Mouse (Mus musculus) MEL (cell line): Measurements from ENCODE around the gene Daam2. TPM values are rescaled to one million over a fixed set of nuclear protein-coding genes. Genes with fewer than 3 reads are reported as not detected.

Experiments
- DNase-seq: peaks from one replicate; pipeline ENCODE4 v3.0.0; 2011; ENCODE audit warnings: low read depth, low spot score
- H3K27ac ChIP-seq: 2 replicates; pipeline ENCODE4 v1.5.1; 2012; ENCODE audit warnings: low read depth, mild to moderate bottlenecking, control low read depth, low read length, moderate library complexity; ENCODE audit not compliant: control insufficient read depth
- H3K27me3 ChIP-seq, 2 experiments: fragments of 150-350 bp in 1 of 2; sonication (generic) in 1 of 2; 2 replicates each; pipeline ENCODE4 v1.6.1; 2012; ENCODE audit warnings: low read length in 2 of 2, mild to moderate bottlenecking in 2 of 2, improper control_type of control experiment in 1 of 2, moderate library complexity in 1 of 2; ENCODE audit not compliant: insufficient read depth in 2 of 2, control insufficient read depth in 1 of 2
- H3K36me3 ChIP-seq, 2 experiments: 2 replicates each; pipeline ENCODE4 v1.6.1; 2012 to 2014; ENCODE audit warnings: low read length in 2 of 2, improper control_type of control experiment in 1 of 2, inconsistent platforms in 1 of 2, mild to moderate bottlenecking in 1 of 2; ENCODE audit not compliant: insufficient read depth in 2 of 2, control insufficient read depth in 1 of 2
- H3K4me1 ChIP-seq, 2 experiments: fragments of 150-350 bp in 1 of 2; sonication (generic) in 1 of 2; 2 replicates each; pipeline ENCODE4 v1.6.1; 2012; ENCODE audit warnings: low read length in 2 of 2, improper control_type of control experiment in 1 of 2, mild to moderate bottlenecking in 1 of 2; ENCODE audit not compliant: insufficient read depth in 2 of 2, control insufficient read depth in 1 of 2
- H3K4me3 ChIP-seq, 2 experiments: fragments of 150-350 bp in 1 of 2; sonication (generic) in 1 of 2; 2 replicates each; pipeline ENCODE4 v1.5.1; 2012; ENCODE audit warnings: low read depth in 2 of 2, low read length in 2 of 2, mild to moderate bottlenecking in 2 of 2, moderate library complexity in 2 of 2, control low read depth in 1 of 2, improper control_type of control experiment in 1 of 2; ENCODE audit not compliant: control insufficient read depth in 1 of 2, insufficient read depth in 1 of 2
- H3K79me2 ChIP-seq: 2 replicates; pipeline ENCODE4 v1.6.1; 2012; ENCODE audit warnings: mild to moderate bottlenecking, low read length, moderate library complexity; ENCODE audit not compliant: control insufficient read depth, poor library complexity, insufficient read depth
- H3K9ac ChIP-seq: 2 replicates; pipeline ENCODE4 v1.6.1; 2012; ENCODE audit warnings: low read depth, mild to moderate bottlenecking, control low read depth, low read length, moderate library complexity; ENCODE audit not compliant: control insufficient read depth, poor library complexity, severe bottlenecking
- H3K9me3 ChIP-seq: fragments of 150-350 bp; sonication (generic); replicated peaks from 2 replicates; pipeline ENCODE4 v1.6.1; 2012; ENCODE audit warnings: mild to moderate bottlenecking, low read length, improper control_type of control experiment, moderate library complexity; ENCODE audit not compliant: insufficient read depth
- BHLHE40 ChIP-seq: IDR thresholded peaks from 2 replicates; pipeline ENCODE4 v1.6.1; 2012; ENCODE audit warnings: low read depth, mild to moderate bottlenecking, inconsistent platforms, low read length, improper control_type of control experiment, borderline replicate concordance
- CHD1 ChIP-seq: IDR thresholded peaks from 2 replicates; pipeline ENCODE4 v1.6.1; 2012; ENCODE audit warnings: low read depth, mild to moderate bottlenecking, inconsistent platforms, low read length, improper control_type of control experiment
- ETS1 ChIP-seq: IDR thresholded peaks from 2 replicates; pipeline ENCODE4 v1.6.1; 2012; ENCODE audit warnings: low read depth, mild to moderate bottlenecking, inconsistent platforms, low read length, improper control_type of control experiment, moderate library complexity
- HCFC1 ChIP-seq: IDR thresholded peaks from 2 replicates; pipeline ENCODE4 v1.6.1; 2012; ENCODE audit warnings: low read depth, mild to moderate bottlenecking, inconsistent platforms, low read length, improper control_type of control experiment, moderate library complexity
- MAFK ChIP-seq: IDR thresholded peaks from 2 replicates; pipeline ENCODE4 v1.6.1; 2011; ENCODE audit warnings: low read depth, mild to moderate bottlenecking, low read length, improper control_type of control experiment, borderline replicate concordance
- MAZ ChIP-seq: IDR thresholded peaks from 2 replicates; pipeline ENCODE4 v1.6.1; 2012; ENCODE audit warnings: low read depth, mild to moderate bottlenecking, inconsistent platforms, low read length, improper control_type of control experiment
- MEF2A ChIP-seq: IDR thresholded peaks from 2 replicates; pipeline ENCODE4 v1.6.1; 2014; ENCODE audit warnings: low read depth, mild to moderate bottlenecking, inconsistent platforms, low read length, improper control_type of control experiment; ENCODE audit not compliant: poor library complexity, insufficient replicate concordance, severe bottlenecking; ENCODE audit errors: extremely low read depth
- MYB ChIP-seq: IDR thresholded peaks from 2 replicates; pipeline ENCODE4 v1.6.1; 2011; ENCODE audit warnings: mild to moderate bottlenecking, low read depth, low read length, improper control_type of control experiment
- MYC ChIP-seq: IDR thresholded peaks from 2 replicates; pipeline ENCODE4 v1.6.1; 2011; ENCODE audit warnings: low read depth, mild to moderate bottlenecking, low read length, improper control_type of control experiment, moderate library complexity
- NRF1 ChIP-seq: IDR thresholded peaks from 2 replicates; pipeline ENCODE4 v1.6.1; 2014; ENCODE audit warnings: low read depth, mild to moderate bottlenecking, inconsistent platforms, low read length, improper control_type of control experiment, moderate library complexity; ENCODE audit not compliant: poor library complexity, insufficient read depth, severe bottlenecking
- RCOR1 ChIP-seq: IDR thresholded peaks from 2 replicates; pipeline ENCODE4 v1.6.1; 2012; ENCODE audit warnings: low read depth, mild to moderate bottlenecking, inconsistent platforms, low read length, improper control_type of control experiment
- SMC3 ChIP-seq: IDR thresholded peaks from 2 replicates; pipeline ENCODE4 v1.6.1; 2011; ENCODE audit warnings: low read depth, low read length, improper control_type of control experiment
- TAL1 ChIP-seq: IDR thresholded peaks from 2 replicates; pipeline ENCODE4 v1.6.1; 2012; ENCODE audit warnings: mild to moderate bottlenecking, inconsistent platforms, low read length, moderate library complexity, mixed read lengths
- TBP ChIP-seq: IDR thresholded peaks from 2 replicates; pipeline ENCODE4 v1.8.0; 2011; ENCODE audit warnings: low read depth, low read length, improper control_type of control experiment
- UBTF ChIP-seq: IDR thresholded peaks from 2 replicates; pipeline ENCODE4 v1.6.1; 2012; ENCODE audit warnings: low read depth, mild to moderate bottlenecking, inconsistent platforms, low read length, improper control_type of control experiment, moderate library complexity, borderline replicate concordance; ENCODE audit not compliant: insufficient read depth
- ZMIZ1 ChIP-seq: IDR thresholded peaks from 2 replicates; pipeline ENCODE4 v1.6.1; 2012; ENCODE audit warnings: low read depth, mild to moderate bottlenecking, inconsistent platforms, low read length, improper control_type of control experiment, moderate library complexity
- ZNF384 ChIP-seq: IDR thresholded peaks from 2 replicates; pipeline ENCODE4 v1.6.1; 2012; ENCODE audit warnings: low read depth, mild to moderate bottlenecking, inconsistent platforms, low read length, improper control_type of control experiment
- polyA plus RNA-seq, 2 experiments: library from polyadenylated mRNA; stranded (reverse) in 1 of 2; unstranded in 1 of 2; fragments of >175 nt in 1 of 2; fragments of >200 nt in 1 of 2; gene quantifications; 2 replicates each; pipeline versions ENCODE4 v1.2.1 to v1.2.4; 2012; ENCODE audit warnings: low replicate concordance in 2 of 2, low read depth in 1 of 2; ENCODE audit not compliant: insufficient read length in 2 of 2, insufficient read depth in 1 of 2, missing spikeins in 1 of 2
- total RNA-seq: library from RNA; depleted of rRNA; stranded (reverse); fragments of 300-350 nt; gene quantifications from 2 replicates; pipeline ENCODE4 v1.2.3, GENCODE M21; 2012

Daam2 gene
- total and polyA plus RNA-seq, 3 experiments: 0.04 to 0.28 TPM; not detected in 1

GRCm38 (mm10) chr17:49522435-49522834, 41.7 kb downstream of the Daam2 start:
- no peaks in the 10 kb centered on the region for H3K4me1 ChIP-seq
- no peaks in the 10 kb centered on the region for H3K9me3 ChIP-seq
- no peaks in the 10 kb centered on the region for H3K27me3 ChIP-seq
- TF ChIP-seq ZMIZ1: no peak
- TF ChIP-seq, all 39 proteins: peak for 0
- Histone ChIP-seq H3K9ac (no peak overlapping the region), H3K4me3 (no peak overlapping the region), H3K36me3 (no peaks in the 10 kb centered on the region), H3K27ac (no peak overlapping the region), H3K79me2 (no peaks in the 10 kb centered on the region)
- no peak for DNase-seq

GRCm38 (mm10) chr17:49522002-49522401, 42.1 kb downstream of the Daam2 start:
- no peak overlapping the region for H3K9ac ChIP-seq

GRCm38 (mm10) chr17:49520674-49521073, 43.5 kb downstream of the Daam2 start:
- Histone ChIP-seq H3K27ac (no peak overlapping the region), H3K27me3 (no peaks in the 10 kb centered on the region), H3K36me3 (no peaks in the 10 kb centered on the region), H3K4me3 (no peak overlapping the region), H3K9ac (no peak overlapping the region), H3K9me3 (no peaks in the 10 kb centered on the region), H3K4me1 (no peaks in the 10 kb centered on the region), H3K79me2 (no peaks in the 10 kb centered on the region)
- TF ChIP-seq RCOR1: no peak
- no peak for DNase-seq

More at GRCm38 (mm10) chr17:49522002-49522401, 42.1 kb downstream of the Daam2 start:
- Histone ChIP-seq H3K27me3 (no peaks in the 10 kb centered on the region), H3K27ac (no peak overlapping the region), H3K79me2 (no peaks in the 10 kb centered on the region), H3K9me3 (no peaks in the 10 kb centered on the region), H3K4me3 (no peak overlapping the region), H3K4me1 (no peaks in the 10 kb centered on the region), H3K36me3 (no peaks in the 10 kb centered on the region)
- DNase-seq: no peak
- no peak for TF ChIP-seq ETS1
- no peak for TF ChIP-seq HCFC1
- no peak for TF ChIP-seq MEF2A
- TF ChIP-seq MAZ: no peak
- no peak for TF ChIP-seq ZNF384

- H3K4me3 ChIP-seq: no peak overlapping the region
- no peak overlapping the region for H3K9ac ChIP-seq
- DNase-seq: no peak
- H3K27ac ChIP-seq: no peak overlapping the region
- no peaks in the 10 kb centered on the region for H3K9me3 ChIP-seq
- TF ChIP-seq MYC (no peak), BHLHE40 (no peak), UBTF (no peak), TBP (no peak), HCFC1 (no peak), MYB (no peak), ZNF384 (no peak), MEF2A (no peak), MAFK (no peak), ETS1 (no peak), NRF1 (no peak), RCOR1 (no peak), CHD1 (no peak), SMC3 (no peak), TAL1 (no peak)
- TF ChIP-seq, all 39 proteins: peak for 0
- Histone ChIP-seq H3K79me2 (no peaks in the 10 kb centered on the region), H3K36me3 (no peaks in the 10 kb centered on the region), H3K27me3 (no peaks in the 10 kb centered on the region), H3K4me1 (no peaks in the 10 kb centered on the region)
These were observed 44.4 kb downstream of the Daam2 start for GRCm38 (mm10) chr17:49519576-49520247.
